Comparison of ENCODE assay signal across 8 mouse cellular contexts in genomic region chr5:147418394-147419121, GRCm38 (mm10). TPM values are rescaled to one million over a fixed set of nuclear protein-coding genes. Genes with fewer than 3 reads are reported as not detected.
DNase-seq lines count a peak whose midpoint lies in the region; ATAC-seq and TF ChIP-seq lines count a peak whose summit lies in the region.

No protein-coding gene starts in this region.

- no peak overlapping the region for H3K4me3 ChIP-seq in neural tube, embryonic 15.5 days (replicated peaks)
- H3K4me3 ChIP-seq in limb, embryonic 10.5 days: no peak overlapping the region
- H3K4me3 ChIP-seq in myocyte: no peak overlapping the region

- no peak overlapping the region for H3K9ac ChIP-seq in neural tube, embryonic 15.5 days (replicated peaks)

- no peak for TF ChIP-seq POLR2A in myocyte (IDR thresholded peaks at IDR 0.05; ENCODE audit: insufficient read length, low read depth)

- no peaks in the 10 kb centered on the region for H3K27me3 ChIP-seq in neural tube, embryonic 15.5 days (replicated peaks)
- H3K27me3 ChIP-seq in limb, embryonic 10.5 days (ENCODE audit: low read depth, poor library complexity, severe bottlenecking): no peaks in the 10 kb centered on the region
- no peaks in the 10 kb centered on the region for H3K27me3 ChIP-seq in myocyte (ENCODE audit: control insufficient read depth, insufficient read depth, insufficient read length)

- WGBS in neural tube, embryonic 15.5 days: 50% methylated on average over 10 of the region's 10 CpGs
- WGBS in limb, embryonic 10.5 days: 47% methylated on average over 10 of the region's 10 CpGs

- no peaks in the 10 kb centered on the region for H3K79me2 ChIP-seq in myocyte (ENCODE audit: control insufficient read depth, insufficient read depth)

- H3K4me1 ChIP-seq in neural tube, embryonic 15.5 days: 0 out of 2 replicates have a peak, but pooled peaks cover 3% of the 10 kb centered on the region
- H3K4me1 ChIP-seq in limb, embryonic 10.5 days: peaks cover 6% of the 10 kb centered on the region; the same call in 1 of the 2 replicates

- ATAC-seq in neural tube, embryonic 15.5 days (ENCODE audit: low FRiP score): no peak

- H3K9me3 ChIP-seq in neural tube, embryonic 15.5 days (replicated peaks): no peaks in the 10 kb centered on the region
- no peaks in the 10 kb centered on the region for H3K9me3 ChIP-seq in limb, embryonic 10.5 days (replicated peaks)

- no peak overlapping the region for H3K27ac ChIP-seq in neural tube, embryonic 15.5 days (replicated peaks)
- no peak overlapping the region; the same call in 1 of the 2 replicates for H3K27ac ChIP-seq in limb, embryonic 10.5 days

- H3K4me2 ChIP-seq in neural tube, embryonic 15.5 days: 0 out of 2 replicates have a peak overlapping the region, but pooled peaks have one; percentile 13
- peak overlapping the region; percentile 12 for H3K4me2 ChIP-seq in myocyte (ENCODE audit: low read depth)

- DNase-seq in neural tube, embryonic 10.5 days (ENCODE audit: extremely low spot score, low spot score): no peak
- DNase-seq in adrenal gland, postnatal 25 days: peak; percentile 48
- DNase-seq in heart, adult 8-10 months (ENCODE audit: low spot score): peak; percentile 36
- peak; percentile 56 for DNase-seq in limb, embryonic 10.5 days (ENCODE audit: low spot score)
- no peak for DNase-seq in layer of hippocampus, adult 9-11 months
- DNase-seq in right cerebral cortex, adult 18-20 months: no peak

- no peak overlapping the region for H3ac ChIP-seq in myocyte (ENCODE audit: control insufficient read depth, insufficient read length)

- no peaks in the 10 kb centered on the region for H3K36me3 ChIP-seq in neural tube, embryonic 15.5 days
- no peaks in the 10 kb centered on the region for H3K36me3 ChIP-seq in limb, embryonic 10.5 days
- H3K36me3 ChIP-seq in myocyte (ENCODE audit: control insufficient read depth, insufficient read depth): no peaks in the 10 kb centered on the region

TF ChIP-seq in myocyte, 11 proteins besides CTCF, POLR2A, EP300 and RAD21:
- TF ChIP-seq USF1 (IDR thresholded peaks at IDR 0.05; ENCODE audit: low read depth) (no peak), MYOG (IDR thresholded peaks at IDR 0.05; ENCODE audit: control insufficient read depth in 1 of 3, insufficient read depth in 1 of 3, insufficient read length in 2 of 3, low read depth in 2 of 3) (no peak)

RNA-seq across cellular contexts. Expression of gene Pan3, which starts 11.4 kb away (rescaled TPM):
- 61.5 and 61.6 TPM in 2 replicates for polyA plus RNA-seq in neural tube, embryonic 15.5 days (2015; fragmentation: Nextera tagmentation; extraction: Ambion mirVana)
- total RNA-seq in adrenal gland, postnatal 25 days (2021): 119 and 122 TPM in 2 replicates
- 10 to 100 TPM; 27.8 to 37.4 (median 29.4) TPM for total RNA-seq in heart, adult 8-10 months (2022)
- polyA plus RNA-seq in limb, embryonic 10.5 days (2016; fragmentation: Nextera tagmentation; extraction: Ambion mirVana): 46.9 and 47.8 TPM in 2 replicates
- polyA plus RNA-seq in myocyte (2012; fragmentation: generic; extraction: Trizol): 10.9 TPM

RNA-seq across cellular contexts. Expression of gene Flt3, which starts 18.3 kb away (rescaled TPM):
- polyA plus RNA-seq in neural tube, embryonic 15.5 days (2015; fragmentation: Nextera tagmentation; extraction: Ambion mirVana): 2.4 and 2.6 TPM in 2 replicates
- 0.33 TPM in 1 of 2 replicates, not detected in the other for total RNA-seq in adrenal gland, postnatal 25 days (2021)
- under 1 TPM in 1 of 4 experiments, not detected in 3; 0.17 TPM for total RNA-seq in heart, adult 8-10 months (2022)
- polyA plus RNA-seq in limb, embryonic 10.5 days (2016; fragmentation: Nextera tagmentation; extraction: Ambion mirVana): 0.05 TPM in 1 of 2 replicates, not detected in the other
- polyA plus RNA-seq in myocyte (2012; fragmentation: generic; extraction: Trizol): 0.01 TPM

Comparison
In these comparisons a context has a peak if more than half of its experiments do, and no peak if none do; other contexts are left out.
1. DNase-seq: peak in adrenal gland, postnatal 25 days (single experiment), heart, adult 8-10 months (single experiment) and limb, embryonic 10.5 days (single experiment); none in neural tube, embryonic 10.5 days (single experiment), layer of hippocampus, adult 9-11 months (single experiment) and right cerebral cortex, adult 18-20 months (single experiment).